Mouse (Mus musculus) erythroid progenitor cell, adult 5-6 weeks (primary cell): ENCODE data around the gene Gm11985. TPM values are rescaled to one million over a fixed set of nuclear protein-coding genes. Genes with fewer than 3 reads are reported as not detected.

ENCODE experiments used
- total RNA-seq, 2 experiments: library from RNA; stranded (forward) in 1 of 2; stranded (reverse) in 1 of 2; fragments of 150-400 nt in 1 of 2; fragments of 186-747, 209-891 nt in 1 of 2; gene quantifications; 2 replicates each; pipeline versions ENCODE4 v1.2.3 to v1.2.4; 2015 to 2017; ENCODE audit warnings: low replicate concordance in 2 of 2

Gm11985 gene
- total RNA-seq, 2 experiments from 2014 or later, result not detected

Other genes starting within 250 kb of the Gm11985 start
- not detected in 2 replicates for gene Adcy1, start 125.1 kb downstream of the Gm11985 start, total RNA-seq (2015; ENCODE audit: low replicate concordance)
- gene Adcy1, start 125.1 kb downstream of the Gm11985 start, total RNA-seq (2017; ENCODE audit: low replicate concordance), result not detected in 2 replicates
- gene Igfbp1, start 9.2 kb upstream of the Gm11985 start, total RNA-seq (2015; ENCODE audit: low replicate concordance), result not detected in 2 replicates
- gene Igfbp1, start 9.2 kb upstream of the Gm11985 start, total RNA-seq (2017; ENCODE audit: low replicate concordance), result not detected in 2 replicates
- 1.1 TPM in 1 of 2 replicates, not detected in the other for gene Igfbp3, start 25.4 kb upstream of the Gm11985 start, total RNA-seq (2015; ENCODE audit: low replicate concordance)
- gene Igfbp3, start 25.4 kb upstream of the Gm11985 start, total RNA-seq (2017; ENCODE audit: low replicate concordance), result not detected in 2 replicates